Mouse (Mus musculus): ENCODE results near the gene Rtbdn. TPM values are rescaled to one million over a fixed set of nuclear protein-coding genes. Genes with fewer than 3 reads are reported as not detected.
A peak's percentile ranks its signal among the peaks of the same experiment; 100 is the strongest.

Gene Rtbdn
- polyA plus RNA-seq, 1 experiment from 2014 or later: 0.15 TPM

- no peak overlapping the region for H3K4me3 ChIP-seq (ENCODE audit: low read depth, low read length)
- peaks cover 29% of the 10 kb centered on the region for H3K4me1 ChIP-seq (ENCODE audit: control insufficient read depth, insufficient read depth, low read length)
- peaks cover 46% of the 10 kb centered on the region for H3K27me3 ChIP-seq (ENCODE audit: control insufficient read depth, insufficient read depth, low read length)
- DNase-seq (ENCODE audit: low spot score, missing footprints) (peak; percentile 71), ATAC-seq (ENCODE audit: low FRiP score) (no peak)
- peak overlapping the region; percentile 95 for H3K4me2 ChIP-seq
- no peak overlapping the region for H3K9ac ChIP-seq (ENCODE audit: low read length)
- 83% methylated on average over 16 of the region's 16 CpGs for WGBS
- no peak overlapping the region for H3K27ac ChIP-seq (ENCODE audit: low read depth, low read length)
- H3K36me3 ChIP-seq (ENCODE audit: control insufficient read depth, insufficient read depth, low read length): no peaks in the 10 kb centered on the region
- no peaks in the 10 kb centered on the region for H3K9me3 ChIP-seq (ENCODE audit: control insufficient read depth, low read length)
These were observed 12.8 kb upstream of the Rtbdn start for GRCm38 (mm10) chr8:84933767-84934559.

- Histone ChIP-seq H3K4me1 (ENCODE audit: control insufficient read depth, insufficient read depth, low read length) (peaks cover 29% of the 10 kb centered on the region), H3K9ac (ENCODE audit: low read length) (no peak overlapping the region), H3K27ac (ENCODE audit: low read depth, low read length) (no peak overlapping the region; the same call in 1 of the 2 replicates), H3K4me2 (peak overlapping the region; percentile 95), H3K4me3 (ENCODE audit: low read depth, low read length) (peak overlapping the region; percentile 65; the same call in 1 of the 2 replicates), H3K27me3 (ENCODE audit: control insufficient read depth, insufficient read depth, low read length) (peaks cover 38% of the 10 kb centered on the region), H3K9me3 (ENCODE audit: control insufficient read depth, low read length) (no peaks in the 10 kb centered on the region), H3K36me3 (ENCODE audit: control insufficient read depth, insufficient read depth, low read length) (no peaks in the 10 kb centered on the region)
- under 1% methylated on average over 15 of the region's 15 CpGs for WGBS
- ATAC-seq (ENCODE audit: low FRiP score) (peak; percentile 78), DNase-seq (ENCODE audit: low spot score, missing footprints) (peak; percentile 96)
These were observed 11.9 kb upstream of the Rtbdn start for GRCm38 (mm10) chr8:84934860-84935259.

GRCm38 (mm10) chr8:84935489-84935888 is 11.3 kb upstream of the Rtbdn start:
- H3K4me1 ChIP-seq (ENCODE audit: control insufficient read depth, insufficient read depth, low read length): peaks cover 29% of the 10 kb centered on the region
- no peaks in the 10 kb centered on the region for H3K36me3 ChIP-seq (ENCODE audit: control insufficient read depth, insufficient read depth, low read length)
- no peaks in the 10 kb centered on the region for H3K9me3 ChIP-seq (ENCODE audit: control insufficient read depth, low read length)
- H3K9ac ChIP-seq (ENCODE audit: low read length): peak overlapping the region; percentile 20; the same call in 1 of the 2 replicates
- DNase-seq (ENCODE audit: low spot score, missing footprints) (peak; percentile 89), ATAC-seq (ENCODE audit: low FRiP score) (peak; percentile 34)
- H3K27ac ChIP-seq (ENCODE audit: low read depth, low read length): no peak overlapping the region
- H3K4me3 ChIP-seq (ENCODE audit: low read depth, low read length): peak overlapping the region; percentile 65; the same call in 1 of the 2 replicates
- H3K4me2 ChIP-seq: peak overlapping the region; percentile 95
- 9% methylated on average over 14 of the region's 14 CpGs for WGBS
- peaks cover 33% of the 10 kb centered on the region for H3K27me3 ChIP-seq (ENCODE audit: control insufficient read depth, insufficient read depth, low read length)

GRCm38 (mm10) chr8:84936041-84936961 is 10.5 kb upstream of the Rtbdn start:
- DNase-seq (ENCODE audit: low spot score, missing footprints): peak; percentile 88
- H3K36me3 ChIP-seq (ENCODE audit: control insufficient read depth, insufficient read depth, low read length): no peaks in the 10 kb centered on the region

GRCm38 (mm10) chr8:84936962-84937546 is 9.7 kb upstream of the Rtbdn start, which contains the start of gene Mast1:
Mast1 (minus strand) TSS chr8:84937359.
- Histone ChIP-seq H3K9me3 (ENCODE audit: control insufficient read depth, low read length) (no peaks in the 10 kb centered on the region), H3K4me1 (ENCODE audit: control insufficient read depth, insufficient read depth, low read length) (peaks cover 29% of the 10 kb centered on the region), H3K9ac (ENCODE audit: low read length) (peak within 1 kb of the TSS; percentile 76), H3K27me3 (ENCODE audit: control insufficient read depth, insufficient read depth, low read length) (peaks cover 30% of the 10 kb centered on the region), H3K4me3 (ENCODE audit: low read depth, low read length) (peak within 1 kb of the TSS; percentile 65), H3K27ac (ENCODE audit: low read depth, low read length) (peak within 1 kb of the TSS; percentile 59; the same call in 1 of the 2 replicates), H3K4me2 (peak within 1 kb of the TSS; percentile 95), H3K36me3 (ENCODE audit: control insufficient read depth, insufficient read depth, low read length) (no peaks in the 10 kb centered on the region)
- under 1% methylated on average over 45 of the region's 50 CpGs for WGBS
- DNase-seq (ENCODE audit: low spot score, missing footprints) (peak; percentile 97), ATAC-seq (ENCODE audit: low FRiP score) (peak; percentile 65)

More at GRCm38 (mm10) chr8:84936041-84936961, 10.5 kb upstream of the Rtbdn start:
- WGBS: 21% methylated on average over 20 of the region's 23 CpGs
- Histone ChIP-seq H3K9ac (ENCODE audit: low read length) (peak overlapping the region; percentile 76), H3K9me3 (ENCODE audit: control insufficient read depth, low read length) (no peaks in the 10 kb centered on the region), H3K27ac (ENCODE audit: low read depth, low read length) (peak overlapping the region; percentile 59; the same call in 1 of the 2 replicates), H3K4me3 (ENCODE audit: low read depth, low read length) (peak overlapping the region; percentile 65), H3K4me1 (ENCODE audit: control insufficient read depth, insufficient read depth, low read length) (peaks cover 29% of the 10 kb centered on the region), H3K27me3 (ENCODE audit: control insufficient read depth, insufficient read depth, low read length) (peaks cover 30% of the 10 kb centered on the region), H3K4me2 (peak overlapping the region; percentile 95)
- peak; percentile 59 for ATAC-seq (ENCODE audit: low FRiP score)

- H3K27ac ChIP-seq (ENCODE audit: low read depth, low read length): no peak overlapping the region
- DNase-seq (ENCODE audit: low spot score, missing footprints) (no peak), ATAC-seq (ENCODE audit: low FRiP score) (no peak)
- H3K4me1 ChIP-seq (ENCODE audit: control insufficient read depth, insufficient read depth, low read length): peaks cover 29% of the 10 kb centered on the region
- H3K9ac ChIP-seq (ENCODE audit: low read length): no peak overlapping the region
- H3K4me2 ChIP-seq: peak overlapping the region; percentile 95
- peaks cover 30% of the 10 kb centered on the region for H3K27me3 ChIP-seq (ENCODE audit: control insufficient read depth, insufficient read depth, low read length)
- H3K36me3 ChIP-seq (ENCODE audit: control insufficient read depth, insufficient read depth, low read length): no peaks in the 10 kb centered on the region
- WGBS: 63% methylated on average over 13 of the region's 13 CpGs
- H3K4me3 ChIP-seq (ENCODE audit: low read depth, low read length): peak overlapping the region; percentile 65; the same call in 1 of the 2 replicates
- H3K9me3 ChIP-seq (ENCODE audit: control insufficient read depth, low read length): no peaks in the 10 kb centered on the region
These were observed 8.9 kb upstream of the Rtbdn start for GRCm38 (mm10) chr8:84937620-84938485.

GRCm38 (mm10) chr8:84943699-84944098 is 3.1 kb upstream of the Rtbdn start:
- peak; percentile 81 for DNase-seq (ENCODE audit: low spot score, missing footprints)
- peaks cover 37% of the 10 kb centered on the region for H3K27me3 ChIP-seq (ENCODE audit: control insufficient read depth, insufficient read depth, low read length)

More at GRCm38 (mm10) chr8:84943699-84944098, 3.1 kb upstream of the Rtbdn start:
- H3K9ac ChIP-seq (ENCODE audit: low read length): no peak overlapping the region
- H3K36me3 ChIP-seq (ENCODE audit: control insufficient read depth, insufficient read depth, low read length): no peaks in the 10 kb centered on the region
- no peak overlapping the region for H3K27ac ChIP-seq (ENCODE audit: low read depth, low read length)
- no peaks in the 10 kb centered on the region for H3K9me3 ChIP-seq (ENCODE audit: control insufficient read depth, low read length)
- H3K4me3 ChIP-seq (ENCODE audit: low read depth, low read length): no peak overlapping the region
- ATAC-seq (ENCODE audit: low FRiP score): no peak
- H3K4me2 ChIP-seq: no peak overlapping the region
- WGBS: 18% methylated on average over 4 of the region's 4 CpGs
- H3K4me1 ChIP-seq (ENCODE audit: control insufficient read depth, insufficient read depth, low read length): peaks cover 23% of the 10 kb centered on the region
